Mouse (Mus musculus): ENCODE measurements at regions not wholly inside any gene's neighbourhood (a gene's known extent, or its start where the extent isn't known, plus 50 kb on each side); places are given as distances from the start of the nearest gene placed in this dataset.

DNA sequence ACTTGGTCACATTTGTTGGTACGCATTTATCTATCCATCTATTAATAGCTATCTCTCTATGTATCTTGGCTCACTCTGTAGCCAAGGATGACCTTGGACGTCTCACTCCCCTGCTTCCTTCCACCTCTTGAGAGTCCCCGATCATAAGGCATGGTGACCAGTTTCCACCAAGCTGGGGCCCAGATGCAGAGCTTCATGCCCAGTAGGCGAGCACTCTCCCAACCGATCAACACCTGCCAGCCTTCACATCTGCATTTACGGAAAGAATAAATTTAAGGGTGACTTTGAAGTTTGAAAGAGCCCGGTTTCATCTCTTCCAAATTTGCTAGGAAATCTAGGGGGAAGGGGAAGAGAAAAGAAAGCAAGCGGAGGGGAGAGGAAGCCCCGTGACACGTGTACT is 66.0 kb upstream of the Arhgap29 start:
- peak overlapping the region; percentile 45 for H3K4me2 ChIP-seq
- H3K27me3 ChIP-seq (ENCODE audit: control insufficient read depth, insufficient read depth, low read length) = no peaks in the 10 kb centered on the region
- H3K9ac ChIP-seq (ENCODE audit: low read depth, low read length) = no peak overlapping the region
- peaks cover 26% of the 10 kb centered on the region for H3K4me1 ChIP-seq (ENCODE audit: control insufficient read depth, insufficient read depth, low read length)
- H3K9me3 ChIP-seq (replicated peaks; ENCODE audit: control insufficient read depth, low read length) = no peaks in the 10 kb centered on the region
- WGBS (ENCODE audit: insufficient replicate concordance) = 41% methylated on average over 10 of the region's 10 CpGs
- no peak for ATAC-seq (replicated peaks; ENCODE audit: insufficient number of reproducible peaks, low FRiP score, low TSS enrichment)
- H3K4me3 ChIP-seq (ENCODE audit: low read depth, low read length) = no peak overlapping the region
- no peaks in the 10 kb centered on the region for H3K36me3 ChIP-seq (ENCODE audit: control insufficient read depth, insufficient read depth, low read length)
- no peak overlapping the region for H3K27ac ChIP-seq (ENCODE audit: low read depth, low read length)

DNA sequence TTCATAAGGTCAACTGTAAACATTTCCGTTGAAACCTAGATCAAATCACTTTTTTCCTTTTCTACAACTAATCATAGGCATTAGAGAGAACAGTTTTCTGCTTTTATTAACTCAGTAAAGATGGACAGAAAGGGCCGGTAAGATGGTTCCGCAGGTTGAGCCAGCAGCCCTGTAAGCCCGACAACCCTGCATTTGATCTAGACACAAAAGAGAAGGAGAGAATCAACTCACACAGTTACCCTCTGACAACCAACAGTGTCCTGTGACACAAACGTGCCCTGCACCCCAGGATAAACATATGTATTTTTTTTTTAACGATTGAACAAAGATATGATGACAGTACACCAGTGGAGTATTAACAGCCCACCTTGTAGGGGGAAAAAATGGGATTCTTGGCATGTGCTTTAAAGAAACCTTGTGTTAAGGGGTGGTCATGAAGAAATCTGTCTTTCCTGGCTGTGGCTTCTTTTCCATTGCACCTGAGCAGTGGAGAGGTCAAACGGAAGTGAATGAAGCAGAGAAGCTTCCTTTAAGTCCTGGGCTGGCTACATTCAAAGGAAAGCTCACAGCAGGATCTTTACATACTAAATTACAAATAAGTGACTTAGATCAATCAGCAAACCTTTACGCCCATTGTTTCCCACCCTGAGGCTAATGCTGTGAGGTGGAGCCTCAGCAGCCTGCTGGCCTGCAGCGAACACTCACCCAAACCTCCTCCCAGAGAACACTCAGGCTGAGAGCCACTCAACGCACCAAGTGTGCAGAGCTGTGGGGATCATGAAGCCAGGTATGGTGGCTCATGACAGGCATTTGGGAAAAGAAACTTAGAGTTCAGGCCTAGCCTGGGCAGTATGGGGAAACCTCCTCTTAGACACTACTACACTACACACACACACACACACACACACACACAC is 66.8 kb upstream of the Arhgap29 start:
- 22% methylated on average over 10 of the region's 10 CpGs for WGBS (ENCODE audit: insufficient replicate concordance)
- H3K27ac ChIP-seq (ENCODE audit: low read depth, low read length) = peak overlapping the region; percentile 35; the same call in 1 of the 2 replicates
- peaks cover 24% of the 10 kb centered on the region for H3K4me1 ChIP-seq (ENCODE audit: control insufficient read depth, insufficient read depth, low read length)
- no peaks in the 10 kb centered on the region for H3K36me3 ChIP-seq (ENCODE audit: control insufficient read depth, insufficient read depth, low read length)
- no peak overlapping the region for H3K9ac ChIP-seq (ENCODE audit: low read depth, low read length)
- no peak for ATAC-seq (replicated peaks; ENCODE audit: insufficient number of reproducible peaks, low FRiP score, low TSS enrichment)
- H3K27me3 ChIP-seq (ENCODE audit: control insufficient read depth, insufficient read depth, low read length) = no peaks in the 10 kb centered on the region
- no peaks in the 10 kb centered on the region for H3K9me3 ChIP-seq (replicated peaks; ENCODE audit: control insufficient read depth, low read length)
- H3K4me3 ChIP-seq (ENCODE audit: low read depth, low read length) = no peak overlapping the region
- peak overlapping the region; percentile 16; the same call in 1 of the 2 replicates for H3K4me2 ChIP-seq

DNA sequence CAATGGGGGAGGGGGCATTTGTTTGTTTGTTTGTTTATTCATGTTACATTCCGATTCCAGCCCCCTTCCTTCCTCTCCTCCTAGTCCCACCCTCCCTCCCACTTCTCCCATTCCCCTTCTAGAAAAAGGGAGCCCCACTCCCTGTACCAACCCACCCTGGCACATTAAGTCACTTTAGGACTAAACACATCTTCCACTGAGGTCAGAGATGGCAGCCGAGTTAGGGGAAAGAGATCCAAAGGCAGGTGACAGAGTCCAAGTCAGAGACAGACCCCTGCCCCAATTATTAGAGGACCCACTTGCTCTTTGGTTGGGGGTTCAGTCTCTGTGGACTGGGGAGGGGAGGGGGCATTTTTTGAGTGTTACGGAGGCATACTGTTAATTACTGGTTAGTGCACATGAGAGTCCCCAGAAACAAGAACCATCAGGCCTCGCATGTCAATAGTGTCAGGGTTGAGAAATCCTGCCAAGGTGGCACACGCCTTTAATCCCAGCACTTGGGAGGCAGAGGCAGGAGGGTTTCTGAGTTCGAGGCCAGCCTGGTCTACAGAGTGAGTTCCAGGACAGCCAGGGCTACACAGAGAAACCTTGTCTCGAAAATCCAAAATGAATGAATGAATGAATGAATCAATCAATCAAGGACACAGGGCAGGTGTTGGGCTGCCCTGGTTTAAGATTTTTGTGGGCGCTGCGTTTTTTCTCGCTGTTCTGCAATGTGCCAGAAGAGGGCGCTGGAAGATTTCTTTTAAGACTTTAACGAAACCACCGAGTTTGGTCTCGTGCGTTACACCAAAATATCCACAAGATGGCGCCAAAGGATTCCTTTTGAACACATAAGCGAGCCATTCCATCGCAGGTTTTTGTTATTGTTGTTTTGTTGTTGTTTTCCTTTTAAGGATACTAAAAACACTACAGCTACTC is 67.8 kb upstream of the Arhgap29 start:
- ATAC-seq (replicated peaks; ENCODE audit: insufficient number of reproducible peaks, low FRiP score, low TSS enrichment) = no peak
- H3K4me3 ChIP-seq (ENCODE audit: low read depth, low read length) = no peak overlapping the region
- no peaks in the 10 kb centered on the region for H3K36me3 ChIP-seq (ENCODE audit: control insufficient read depth, insufficient read depth, low read length)
- H3K9ac ChIP-seq (ENCODE audit: low read depth, low read length) = no peak overlapping the region
- no peak overlapping the region for H3K27ac ChIP-seq (ENCODE audit: low read depth, low read length)
- peaks cover 24% of the 10 kb centered on the region for H3K4me1 ChIP-seq (ENCODE audit: control insufficient read depth, insufficient read depth, low read length)
- no peaks in the 10 kb centered on the region for H3K9me3 ChIP-seq (replicated peaks; ENCODE audit: control insufficient read depth, low read length)
- WGBS (ENCODE audit: insufficient replicate concordance) = 22% methylated on average over 18 of the region's 18 CpGs
- H3K4me2 ChIP-seq = peak overlapping the region; percentile 16; the same call in 1 of the 2 replicates
- H3K27me3 ChIP-seq (ENCODE audit: control insufficient read depth, insufficient read depth, low read length) = no peaks in the 10 kb centered on the region

DNA sequence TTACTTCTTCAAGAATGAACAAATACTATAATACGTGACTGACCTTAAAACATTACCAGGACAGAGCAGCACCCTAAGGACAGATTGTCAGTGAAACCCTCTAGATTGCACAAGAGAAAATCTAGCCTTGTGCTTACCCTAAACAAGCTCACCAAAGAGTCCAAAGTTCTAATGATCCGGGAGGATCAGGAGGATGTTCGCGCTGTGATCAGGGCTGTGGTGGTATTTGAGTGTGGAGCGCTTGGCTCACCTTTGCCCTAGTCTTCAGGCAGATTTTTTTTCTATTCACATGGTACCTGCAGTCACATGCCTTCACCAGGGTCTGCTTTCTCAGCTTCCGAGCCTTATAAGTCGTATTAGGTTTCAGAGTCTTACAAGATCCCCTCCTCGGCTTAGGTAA is 65.3 kb upstream of the Abcd3 start:
- no peak overlapping the region for H3K9ac ChIP-seq (ENCODE audit: low read depth, low read length)
- 81% methylated on average over 8 of the region's 8 CpGs for WGBS (ENCODE audit: insufficient replicate concordance)
- no peaks in the 10 kb centered on the region for H3K9me3 ChIP-seq (replicated peaks; ENCODE audit: control insufficient read depth, low read length)
- H3K4me3 ChIP-seq (ENCODE audit: low read depth, low read length) = no peak overlapping the region
- peaks cover 2% of the 10 kb centered on the region; the same call in 1 of the 2 replicates for H3K4me1 ChIP-seq (ENCODE audit: control insufficient read depth, insufficient read depth, low read length)
- no peak overlapping the region for H3K4me2 ChIP-seq
- H3K27me3 ChIP-seq (ENCODE audit: control insufficient read depth, insufficient read depth, low read length) = no peaks in the 10 kb centered on the region
- no peak overlapping the region for H3K27ac ChIP-seq (ENCODE audit: low read depth, low read length)
- H3K36me3 ChIP-seq (ENCODE audit: control insufficient read depth, insufficient read depth, low read length) = no peaks in the 10 kb centered on the region
- no peak for ATAC-seq (replicated peaks; ENCODE audit: insufficient number of reproducible peaks, low FRiP score, low TSS enrichment)

DNA sequence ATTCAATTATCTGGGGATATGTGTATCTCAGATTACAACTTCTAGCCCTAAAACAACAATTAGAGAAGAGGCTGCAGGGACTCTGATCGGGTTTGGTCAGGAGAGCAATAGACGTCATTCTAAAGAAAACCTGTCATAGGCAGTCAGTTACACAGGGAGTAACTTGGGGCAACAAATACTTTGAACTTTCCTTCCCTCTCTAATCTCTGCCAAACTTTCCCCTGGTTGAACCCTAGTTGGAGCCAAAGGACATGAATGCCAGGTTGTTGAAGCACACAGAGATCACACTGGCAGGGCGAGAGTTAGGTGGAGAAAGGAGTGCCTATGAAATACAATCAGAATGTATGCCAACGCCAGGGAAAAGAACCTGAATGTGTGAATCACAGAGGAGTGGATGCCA is 60.0 kb upstream of the Abcd3 start:
- WGBS (ENCODE audit: insufficient replicate concordance) = 72% methylated on average over 4 of the region's 4 CpGs
- H3K4me3 ChIP-seq (ENCODE audit: low read depth, low read length) = no peak overlapping the region
- no peaks in the 10 kb centered on the region for H3K4me1 ChIP-seq (ENCODE audit: control insufficient read depth, insufficient read depth, low read length)
- no peak overlapping the region for H3K4me2 ChIP-seq
- no peaks in the 10 kb centered on the region for H3K27me3 ChIP-seq (ENCODE audit: control insufficient read depth, insufficient read depth, low read length)
- no peaks in the 10 kb centered on the region for H3K36me3 ChIP-seq (ENCODE audit: control insufficient read depth, insufficient read depth, low read length)
- no peak for ATAC-seq (replicated peaks; ENCODE audit: insufficient number of reproducible peaks, low FRiP score, low TSS enrichment)
- no peak overlapping the region for H3K9ac ChIP-seq (ENCODE audit: low read depth, low read length)
- no peak overlapping the region for H3K27ac ChIP-seq (ENCODE audit: low read depth, low read length)
- H3K9me3 ChIP-seq (replicated peaks; ENCODE audit: control insufficient read depth, low read length) = no peaks in the 10 kb centered on the region

DNA sequence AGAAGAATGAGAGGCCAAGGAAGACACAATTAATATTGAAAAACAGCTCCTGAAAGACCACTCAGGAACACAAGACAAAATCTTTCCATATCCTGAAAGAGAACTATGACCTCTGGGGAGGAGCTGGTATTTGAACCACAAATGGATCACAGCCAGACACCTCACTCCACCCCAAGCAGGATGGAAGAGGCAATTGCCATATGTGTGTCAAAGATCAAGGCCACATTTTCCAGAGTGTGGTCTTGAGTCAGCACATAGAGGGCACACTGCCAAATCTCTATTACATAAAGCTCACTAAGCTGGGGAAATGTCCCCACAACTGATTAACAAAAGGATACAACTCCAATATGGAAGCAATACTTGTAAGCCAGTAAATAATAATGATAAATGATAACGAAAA is 59.5 kb upstream of the Abcd3 start:
- Histone ChIP-seq H3K4me2 (no peak overlapping the region), H3K9me3 (replicated peaks; ENCODE audit: control insufficient read depth, low read length) (no peaks in the 10 kb centered on the region), H3K9ac (ENCODE audit: low read depth, low read length) (no peak overlapping the region), H3K36me3 (ENCODE audit: control insufficient read depth, insufficient read depth, low read length) (no peaks in the 10 kb centered on the region), H3K4me1 (ENCODE audit: control insufficient read depth, insufficient read depth, low read length) (no peaks in the 10 kb centered on the region), H3K27ac (ENCODE audit: low read depth, low read length) (no peak overlapping the region), H3K4me3 (ENCODE audit: low read depth, low read length) (no peak overlapping the region), H3K27me3 (ENCODE audit: control insufficient read depth, insufficient read depth, low read length) (no peaks in the 10 kb centered on the region)
- ATAC-seq (replicated peaks; ENCODE audit: insufficient number of reproducible peaks, low FRiP score, low TSS enrichment) = no peak
- 80% methylated on average over 1 of the region's 1 CpGs for WGBS (ENCODE audit: insufficient replicate concordance)

DNA sequence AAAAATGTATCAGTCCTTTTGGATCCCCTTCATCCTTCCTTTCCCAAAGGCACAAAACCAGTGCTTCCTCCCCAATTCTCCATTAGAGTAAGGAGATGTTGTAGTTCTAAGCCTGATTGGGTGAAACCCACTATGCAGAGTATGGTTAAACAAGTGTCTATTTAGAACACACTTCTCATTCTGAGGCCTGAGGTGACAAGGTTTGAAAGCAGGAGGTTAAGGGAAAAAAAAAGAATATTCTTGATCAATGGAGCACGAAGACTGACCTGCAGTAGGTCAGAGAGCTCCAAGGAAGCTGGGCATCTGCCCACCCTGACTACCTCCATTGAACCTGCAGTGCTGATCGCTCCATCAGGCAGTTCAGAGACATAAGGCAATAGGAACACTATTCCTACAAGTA is 58.5 kb upstream of the Abcd3 start:
- no peak overlapping the region for H3K4me3 ChIP-seq (ENCODE audit: low read depth, low read length)
- 71% methylated on average over 2 of the region's 2 CpGs for WGBS (ENCODE audit: insufficient replicate concordance)

DNA sequence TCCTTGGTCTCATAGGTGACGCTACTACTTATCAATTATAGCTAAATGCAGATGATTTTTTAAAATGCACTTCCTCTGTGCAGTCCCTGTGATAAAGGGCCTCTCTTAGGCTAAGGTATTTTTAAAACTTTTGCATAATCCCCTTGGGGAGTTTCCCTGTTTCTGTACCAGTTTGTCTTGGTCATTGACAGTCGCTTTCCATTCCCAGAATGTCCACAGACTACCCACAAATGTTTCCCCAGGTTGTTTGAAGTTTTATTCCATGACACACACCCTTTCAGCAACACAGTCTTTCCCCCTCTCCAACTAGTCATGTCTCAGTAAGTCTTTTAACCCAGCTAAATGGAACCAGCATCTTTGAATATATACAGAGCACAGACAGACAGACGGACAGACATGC is 57.6 kb upstream of the Abcd3 start:
- ATAC-seq (replicated peaks; ENCODE audit: insufficient number of reproducible peaks, low FRiP score, low TSS enrichment) = no peak

More for the DNA sequence above, 58.5 kb upstream of the Abcd3 start:
- no peaks in the 10 kb centered on the region for H3K9me3 ChIP-seq (replicated peaks; ENCODE audit: control insufficient read depth, low read length)
- no peaks in the 10 kb centered on the region for H3K27me3 ChIP-seq (ENCODE audit: control insufficient read depth, insufficient read depth, low read length)
- no peak for ATAC-seq (replicated peaks; ENCODE audit: insufficient number of reproducible peaks, low FRiP score, low TSS enrichment)
- no peak overlapping the region for H3K27ac ChIP-seq (ENCODE audit: low read depth, low read length)
- no peaks in the 10 kb centered on the region for H3K36me3 ChIP-seq (ENCODE audit: control insufficient read depth, insufficient read depth, low read length)
- no peaks in the 10 kb centered on the region for H3K4me1 ChIP-seq (ENCODE audit: control insufficient read depth, insufficient read depth, low read length)
- no peak overlapping the region for H3K4me2 ChIP-seq
- no peak overlapping the region for H3K9ac ChIP-seq (ENCODE audit: low read depth, low read length)

More for the DNA sequence above, 57.6 kb upstream of the Abcd3 start:
- Histone ChIP-seq H3K4me3 (ENCODE audit: low read depth, low read length) (no peak overlapping the region), H3K27me3 (ENCODE audit: control insufficient read depth, insufficient read depth, low read length) (no peaks in the 10 kb centered on the region), H3K4me2 (no peak overlapping the region), H3K4me1 (ENCODE audit: control insufficient read depth, insufficient read depth, low read length) (no peaks in the 10 kb centered on the region), H3K9me3 (replicated peaks; ENCODE audit: control insufficient read depth, low read length) (no peaks in the 10 kb centered on the region), H3K9ac (ENCODE audit: low read depth, low read length) (no peak overlapping the region), H3K27ac (ENCODE audit: low read depth, low read length) (no peak overlapping the region), H3K36me3 (ENCODE audit: control insufficient read depth, insufficient read depth, low read length) (no peaks in the 10 kb centered on the region)
- WGBS (ENCODE audit: insufficient replicate concordance) = 84% methylated on average over 3 of the region's 3 CpGs

Data from heart, embryonic 11.5 days (tissue).